Mouse (Mus musculus): ENCODE results near the gene Tbc1d9b.

DNA sequence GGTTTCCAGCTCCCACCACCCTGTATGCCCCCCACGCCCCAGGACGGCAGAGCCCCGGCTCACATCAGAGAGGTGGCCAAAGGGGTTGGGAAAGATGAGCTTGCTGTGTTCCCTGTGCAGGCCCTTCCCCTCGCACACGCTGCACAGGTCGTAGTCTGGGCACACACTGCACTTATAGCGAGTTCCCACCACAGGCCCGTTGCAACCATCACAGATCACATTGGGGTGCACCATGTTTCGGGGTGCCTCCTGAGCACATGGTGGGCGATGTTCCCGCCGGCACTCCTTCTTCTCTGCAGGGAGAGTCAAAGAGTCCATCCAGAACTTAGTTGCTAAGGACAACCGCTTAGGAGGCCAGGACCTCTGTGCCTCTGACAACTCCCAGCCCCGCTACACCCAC is 76.1 kb downstream of the Tbc1d9b start:
- no peak for TF ChIP-seq EP300 (IDR thresholded peaks at IDR 0.05; ENCODE audit: insufficient read depth, low read depth, low read length)
- TF ChIP-seq CTCF (IDR thresholded peaks at IDR 0.05) = no peak

Data from heart, adult 2 months (tissue).